ENCODE assay signal across 22 mouse cellular contexts in genomic region chr3:7079073-7079472, GRCm38 (mm10).
"Had no signal": no experiment of that assay in that cellular context is flagged by ENCODE, and none has a peak within 500 bp of the region (broad histone marks: within the 10 kb centered on the region; RNA-seq: fewer than 3 reads in every experiment).

No protein-coding gene starts in this region.

- DNase-seq: liver, postnatal 0 days; lung, adult 2 months; lung, postnatal 14 days; lung, postnatal 36 days; midbrain, embryonic 14.5 days; retina, postnatal 1 day; right cerebral cortex, adult 18-20 months; right cerebral cortex, postnatal 25 days; right cerebral cortex, postnatal 4 days; spleen, adult 18-20 months; thymus, adult 18-20 months; thymus, postnatal 14 days; thymus, postnatal 36 days had no signal

- H3K4me3 ChIP-seq: liver, embryonic 15.5 days; lung, embryonic 15.5 days; megakaryocyte, embryonic 14.5 days; midbrain, embryonic 10.5 days; myocyte; neural tube, embryonic 13.5 days; neural tube, embryonic 15.5 days had no signal

- H3K4me1 ChIP-seq: liver, embryonic 15.5 days; lung, embryonic 15.5 days; megakaryocyte, embryonic 14.5 days; midbrain, embryonic 10.5 days; neural tube, embryonic 13.5 days; neural tube, embryonic 15.5 days had no signal

- H3K4me2 ChIP-seq: liver, embryonic 15.5 days; lung, embryonic 15.5 days; neural tube, embryonic 13.5 days; neural tube, embryonic 15.5 days had no signal

- ATAC-seq: liver, postnatal 0 days; lung, postnatal 0 days had no signal

- H3K27me3 ChIP-seq: liver, embryonic 15.5 days; lung, embryonic 15.5 days; megakaryocyte, embryonic 14.5 days; neural tube, embryonic 13.5 days; neural tube, embryonic 15.5 days had no signal

- H3K36me3 ChIP-seq: liver, embryonic 15.5 days; lung, embryonic 15.5 days; midbrain, embryonic 10.5 days; neural tube, embryonic 13.5 days; neural tube, embryonic 15.5 days had no signal

- H3K9me3 ChIP-seq: liver, embryonic 15.5 days; lung, embryonic 15.5 days; megakaryocyte, embryonic 14.5 days; midbrain, embryonic 10.5 days; neural tube, embryonic 13.5 days; neural tube, embryonic 15.5 days had no signal

- H3K27ac ChIP-seq: liver, embryonic 15.5 days; lung, embryonic 15.5 days; macrophage; midbrain, embryonic 10.5 days; neural tube, embryonic 13.5 days; neural tube, embryonic 15.5 days had no signal

- H3K9ac ChIP-seq: liver, embryonic 15.5 days; liver, postnatal 0 days; lung, embryonic 15.5 days; neural tube, embryonic 13.5 days; neural tube, embryonic 15.5 days had no signal
